ENCODE assay signal across 15 mouse cellular contexts in genomic region chr10:19505979-19506378, GRCm38 (mm10).
DNase-seq lines count a peak whose midpoint lies in the region; ATAC-seq and TF ChIP-seq lines count a peak whose summit lies in the region.
"Had no signal": no experiment of that assay in that cellular context is flagged by ENCODE, and none has a peak within 500 bp of the region (broad histone marks: within the 10 kb centered on the region; RNA-seq: fewer than 3 reads in every experiment).

No protein-coding gene starts in this region.

- H3K4me1 ChIP-seq in liver, postnatal 0 days (ENCODE audit: insufficient read depth), result 0 out of 2 replicates have a peak, but pooled peaks cover 5% of the 10 kb centered on the region
- H3K4me1 ChIP-seq in bone marrow macrophage, adult 2 months (ENCODE audit: control insufficient read depth, insufficient read depth, low read length), result peaks cover 25% of the 10 kb centered on the region
- H3K4me1 ChIP-seq in embryonic facial prominence, embryonic 10.5 days, result no peaks in the 10 kb centered on the region
- H3K4me1 ChIP-seq: liver, embryonic 12.5 days had no signal

- no peak for TF ChIP-seq EP300 in liver, postnatal 0 days (IDR thresholded peaks at IDR 0.05; ENCODE audit: low read depth)

- H3K27me3 ChIP-seq in liver, postnatal 0 days (ENCODE audit: insufficient read depth, low read length), result no peaks in the 10 kb centered on the region
- no peaks in the 10 kb centered on the region for H3K27me3 ChIP-seq in embryonic facial prominence, embryonic 10.5 days (replicated peaks; ENCODE audit: low read depth, poor library complexity, severe bottlenecking)
- H3K27me3 ChIP-seq: forebrain, embryonic 15.5 days; liver, embryonic 12.5 days had no signal

- TF ChIP-seq CTCF in liver, postnatal 0 days (IDR thresholded peaks at IDR 0.05; ENCODE audit: low read depth), result no peak
- no peak for TF ChIP-seq CTCF in bone marrow macrophage, adult 2 months (IDR thresholded peaks at IDR 0.05; ENCODE audit: low read depth, low read length)

- H3K27ac ChIP-seq in liver, postnatal 0 days (ENCODE audit: low read depth), result peak overlapping the region; percentile 18; the same call in 1 of the 2 replicates
- H3K27ac ChIP-seq in bone marrow macrophage, adult 2 months (ENCODE audit: insufficient read depth, low read depth, low read length), result peak overlapping the region; percentile 47
- H3K27ac ChIP-seq in embryonic facial prominence, embryonic 10.5 days (replicated peaks), result no peak overlapping the region
- H3K27ac ChIP-seq: forebrain, embryonic 15.5 days; hindbrain, embryonic 15.5 days; liver, embryonic 12.5 days had no signal

- no peak overlapping the region for H3K4me2 ChIP-seq in liver, postnatal 0 days (ENCODE audit: low read depth, low read length)
- H3K4me2 ChIP-seq: forebrain, embryonic 15.5 days; hindbrain, embryonic 15.5 days; liver, embryonic 12.5 days had no signal

- H3K9me3 ChIP-seq in liver, postnatal 0 days (ENCODE audit: low read length), result no peaks in the 10 kb centered on the region
- H3K9me3 ChIP-seq in embryonic facial prominence, embryonic 10.5 days, result no peaks in the 10 kb centered on the region
- H3K9me3 ChIP-seq: forebrain, embryonic 15.5 days; hindbrain, embryonic 15.5 days; liver, embryonic 12.5 days had no signal

- no peak overlapping the region for H3K9ac ChIP-seq in liver, postnatal 0 days (replicated peaks)
- H3K9ac ChIP-seq: forebrain, embryonic 15.5 days; hindbrain, embryonic 15.5 days; liver, embryonic 12.5 days had no signal

- H3K36me3 ChIP-seq in liver, postnatal 0 days (replicated peaks; ENCODE audit: insufficient read depth, low read length), result no peaks in the 10 kb centered on the region
- no peaks in the 10 kb centered on the region for H3K36me3 ChIP-seq in embryonic facial prominence, embryonic 10.5 days (replicated peaks)
- H3K36me3 ChIP-seq: forebrain, embryonic 15.5 days; hindbrain, embryonic 15.5 days; liver, embryonic 12.5 days had no signal

- no peak for DNase-seq in liver, postnatal 0 days
- DNase-seq in liver, result no peak
- peak; percentile 87 for DNase-seq in CD4-positive, CD25-positive, alpha-beta regulatory T cell, adult 2 months (ENCODE audit: low read depth, low spot score)
- no peak for DNase-seq in right cerebral cortex, postnatal 25 days
- no peak for DNase-seq in ovary, postnatal 14 days (ENCODE audit: low spot score)
- no peak for DNase-seq in embryonic facial prominence, embryonic 10.5 days (ENCODE audit: low spot score)
- DNase-seq: cerebellum, adult 2 months; embryo, embryonic 11 days; spleen, adult 18-20 months; thymus, adult 2 months had no signal

- ATAC-seq in liver, postnatal 0 days, result peak; percentile 47
- ATAC-seq in megakaryocyte progenitor cell, adult 5-6 weeks (replicated peaks; ENCODE audit: poor library complexity), result peak; percentile 77
- ATAC-seq: forebrain, embryonic 15.5 days; liver, embryonic 12.5 days had no signal

- no peak overlapping the region for H3K4me3 ChIP-seq in liver, postnatal 0 days (ENCODE audit: low read depth, low read length)
- no peak overlapping the region for H3K4me3 ChIP-seq in bone marrow macrophage, adult 2 months (ENCODE audit: insufficient read depth, low read length)
- H3K4me3 ChIP-seq in embryonic facial prominence, embryonic 10.5 days, result no peak overlapping the region
- H3K4me3 ChIP-seq: forebrain, embryonic 15.5 days; hindbrain, embryonic 15.5 days; liver, embryonic 12.5 days had no signal

- TF ChIP-seq POLR2A in bone marrow macrophage, adult 2 months (IDR thresholded peaks at IDR 0.05; ENCODE audit: borderline replicate concordance, low read depth, low read length), result no peak

- 38% methylated on average over 6 of the region's 6 CpGs for WGBS in liver, postnatal 0 days (ENCODE audit: insufficient replicate concordance)
- 86% methylated on average over 6 of the region's 6 CpGs for WGBS in embryonic facial prominence, embryonic 10.5 days
